Mouse (Mus musculus) stomach, embryonic 14.5 days (tissue): ENCODE measurements around the gene Ggta1. TPM values are rescaled to one million over a fixed set of nuclear protein-coding genes. Genes with fewer than 3 reads are reported as not detected.

Source experiments
- ATAC-seq: fragments of 200-750 bp; cut with Nextera tagmentation; 2 replicates; pipeline ENCODE4 v1.8.0; 2017; ENCODE audit warnings: low read depth, moderate TSS enrichment; ENCODE audit not compliant: insufficient number of reproducible peaks, insufficient read depth, low FRiP score
- H3K27ac ChIP-seq: fragments of 300-500 bp; sonication (generic); 2 replicates; pipeline ENCODE4 v1.5.1; 2014; ENCODE audit warnings: mild to moderate bottlenecking, low read length, moderate library complexity, mixed read lengths
- H3K27me3 ChIP-seq: fragments of 300-500 bp; sonication (generic); 2 replicates; pipeline ENCODE4 v1.6.1; 2014; ENCODE audit warnings: low read length, control low read depth, mixed read lengths; ENCODE audit not compliant: control insufficient read depth, insufficient read depth
- H3K36me3 ChIP-seq: fragments of 300-500 bp; sonication (generic); 2 replicates; pipeline ENCODE4 v1.6.1; 2014; ENCODE audit warnings: mild to moderate bottlenecking, control low read depth, low read length, moderate library complexity, mixed read lengths; ENCODE audit not compliant: control insufficient read depth, insufficient read depth
- H3K4me1 ChIP-seq: fragments of 300-500 bp; sonication (generic); 2 replicates; pipeline ENCODE4 v1.6.1; 2014; ENCODE audit warnings: low read length, control low read depth, mixed read lengths; ENCODE audit not compliant: control insufficient read depth, insufficient read depth
- H3K4me2 ChIP-seq: fragments of 300-500 bp; sonication (generic); replicated peaks from 2 replicates; pipeline ENCODE4 v1.6.1; 2014; ENCODE audit warnings: low read depth, low read length, control low read depth
- H3K4me3 ChIP-seq: fragments of 300-500 bp; sonication (generic); 2 replicates; pipeline ENCODE4 v1.5.1; 2014; ENCODE audit warnings: low read depth, low read length, control low read depth
- H3K9ac ChIP-seq: fragments of 300-500 bp; sonication (generic); replicated peaks from 2 replicates; pipeline ENCODE4 v1.6.1; 2014; ENCODE audit warnings: low read depth, mild to moderate bottlenecking, control low read depth, low read length, moderate library complexity, mixed read lengths
- H3K9me3 ChIP-seq: fragments of 300-500 bp; sonication (generic); 2 replicates; pipeline ENCODE4 v1.6.1; 2016; ENCODE audit warnings: low read depth, low read length, control low read depth; ENCODE audit not compliant: control insufficient read depth
- WGBS: fragments of 180-500 bp; shearing (Covaris S2); extraction: QIAGEN DNeasy Blood & Tissue Kit; methylation state at CpG from one replicate; pipeline ENCODE4 v1.1.7; 2014; 5-methylcytosine and 5-hydroxymethylcytosine counted together
- polyA plus RNA-seq: library from polyadenylated mRNA; unstranded; fragments of >200 nt; fragmentation: Nextera tagmentation; extraction: Ambion mirVana; gene quantifications from 2 replicates; pipeline ENCODE4 v1.2.1, GENCODE M21; 2014

Gene Ggta1
- 23.5 and 27.1 TPM in 2 replicates for polyA plus RNA-seq

- Histone ChIP-seq H3K4me1 (peaks cover 8% of the 10 kb centered on the region), H3K9me3 (no peaks in the 10 kb centered on the region), H3K4me3 (peak within 1 kb of the TSS; percentile 53), H3K36me3 (no peaks in the 10 kb centered on the region), H3K4me2 (peak within 1 kb of the TSS; percentile 95), H3K9ac (peak within 1 kb of the TSS; percentile 60), H3K27ac (peak within 1 kb of the TSS; percentile 52), H3K27me3 (no peaks in the 10 kb centered on the region)
- ATAC-seq: 0 out of 2 replicates have a peak, but pooled peaks have one; percentile 3
- WGBS: 24% methylated on average over 7 of the region's 7 CpGs
Measured at GRCm38 (mm10) chr2:35462791-35463281, at the start of gene Ggta1. Gene Ggta1, minus strand, starts transcription at chr2:35463231.

GRCm38 (mm10) chr2:35512226-35512625, 49.2 kb upstream of the Ggta1 start:
- Histone ChIP-seq H3K4me3 (no peak overlapping the region), H3K9ac (no peak overlapping the region), H3K27me3 (no peaks in the 10 kb centered on the region), H3K4me1 (peaks cover 41% of the 10 kb centered on the region), H3K4me2 (no peak overlapping the region), H3K27ac (no peak overlapping the region), H3K36me3 (no peaks in the 10 kb centered on the region), H3K9me3 (no peaks in the 10 kb centered on the region)
- WGBS: 96% methylated on average over 4 of the region's 4 CpGs
- ATAC-seq: no peak

GRCm38 (mm10) chr2:35510920-35511319, 47.9 kb upstream of the Ggta1 start:
- Histone ChIP-seq H3K4me1 (peaks cover 48% of the 10 kb centered on the region), H3K9me3 (no peaks in the 10 kb centered on the region), H3K9ac (no peak overlapping the region), H3K36me3 (no peaks in the 10 kb centered on the region), H3K4me2 (no peak overlapping the region), H3K27me3 (no peaks in the 10 kb centered on the region), H3K4me3 (no peak overlapping the region), H3K27ac (peak overlapping the region; percentile 63; the same call in 1 of the 2 replicates)
- no peak for ATAC-seq
- whole genome bisulfite sequencing: 31% methylated on average over 1 of the region's 1 CpGs

- peak overlapping the region; percentile 88; the same call in 1 of the 2 replicates for H3K27ac ChIP-seq
- no peaks in the 10 kb centered on the region for H3K36me3 ChIP-seq
- H3K9me3 ChIP-seq: no peaks in the 10 kb centered on the region
- no peaks in the 10 kb centered on the region for H3K27me3 ChIP-seq
- peaks cover 48% of the 10 kb centered on the region for H3K4me1 ChIP-seq
- no peak overlapping the region for H3K4me2 ChIP-seq
- no peak overlapping the region for H3K4me3 ChIP-seq
- WGBS: 39% methylated on average over 4 of the region's 4 CpGs
- no peak overlapping the region for H3K9ac ChIP-seq
- ATAC-seq: no peak
Measured at GRCm38 (mm10) chr2:35509888-35510287, 46.9 kb upstream of the Ggta1 start.

GRCm38 (mm10) chr2:35509343-35509667, 46.3 kb upstream of the Ggta1 start:
- Histone ChIP-seq H3K9me3 (no peaks in the 10 kb centered on the region), H3K36me3 (no peaks in the 10 kb centered on the region), H3K27me3 (no peaks in the 10 kb centered on the region), H3K4me1 (peaks cover 49% of the 10 kb centered on the region), H3K27ac (peak overlapping the region; percentile 88; the same call in 1 of the 2 replicates), H3K4me2 (no peak overlapping the region), H3K9ac (no peak overlapping the region), H3K4me3 (no peak overlapping the region)
- WGBS: 24% methylated on average over 6 of the region's 6 CpGs
- ATAC-seq: no peak

GRCm38 (mm10) chr2:35508597-35509342, 45.7 kb upstream of the Ggta1 start:
- Histone ChIP-seq H3K36me3 (no peaks in the 10 kb centered on the region), H3K27me3 (no peaks in the 10 kb centered on the region), H3K4me2 (no peak overlapping the region), H3K4me3 (no peak overlapping the region), H3K27ac (peak overlapping the region; percentile 88), H3K9ac (no peak overlapping the region), H3K4me1 (peaks cover 49% of the 10 kb centered on the region), H3K9me3 (no peaks in the 10 kb centered on the region)
- 22% methylated on average over 10 of the region's 10 CpGs for WGBS
- no peak for ATAC-seq

- WGBS: 39% methylated on average over 9 of the region's 9 CpGs
- Histone ChIP-seq H3K27me3 (no peaks in the 10 kb centered on the region), H3K4me3 (no peak overlapping the region), H3K4me1 (peaks cover 52% of the 10 kb centered on the region), H3K4me2 (no peak overlapping the region), H3K9me3 (no peaks in the 10 kb centered on the region), H3K27ac (peak overlapping the region; percentile 35; the same call in 1 of the 2 replicates), H3K36me3 (no peaks in the 10 kb centered on the region), H3K9ac (no peak overlapping the region)
- 0 out of 2 replicates have a peak, but pooled peaks have one; percentile 19 for ATAC-seq
Measured at GRCm38 (mm10) chr2:35507191-35507511, 44.1 kb upstream of the Ggta1 start.

GRCm38 (mm10) chr2:35506311-35507190, 43.5 kb upstream of the Ggta1 start:
- ATAC-seq: no peak
- WGBS: 57% methylated on average over 6 of the region's 6 CpGs
- Histone ChIP-seq H3K4me1 (peaks cover 52% of the 10 kb centered on the region), H3K4me3 (no peak overlapping the region), H3K9me3 (no peaks in the 10 kb centered on the region), H3K27ac (peak overlapping the region; percentile 71), H3K9ac (no peak overlapping the region), H3K36me3 (no peaks in the 10 kb centered on the region), H3K4me2 (no peak overlapping the region), H3K27me3 (no peaks in the 10 kb centered on the region)
